Mouse (Mus musculus) intestine, embryonic 14.5 days (tissue): Measurements from ENCODE around the gene Fgfrl1. TPM values are rescaled to one million over a fixed set of nuclear protein-coding genes. Genes with fewer than 3 reads are reported as not detected.

Experiments
- ATAC-seq: fragments of 200-750 bp; cut with Nextera tagmentation; replicated peaks from 2 replicates; pipeline ENCODE4 v1.8.0; 2017; ENCODE audit warnings: low read depth, moderate number of reproducible peaks, moderate TSS enrichment, moderate library complexity; ENCODE audit not compliant: low FRiP score, low TSS enrichment
- DNase-seq: peaks from one replicate; pipeline ENCODE4 v3.0.0-alpha.2; 2018; ENCODE audit warnings: low spot score
- H3K27ac ChIP-seq: fragments of 300-500 bp; sonication (generic); 2 replicates; pipeline ENCODE4 v1.5.1; 2014; ENCODE audit warnings: low read depth, mild to moderate bottlenecking, control low read depth
- H3K27me3 ChIP-seq: fragments of 300-500 bp; sonication (generic); replicated peaks from 2 replicates; pipeline ENCODE4 v1.6.1; 2014; ENCODE audit warnings: low read length, control low read depth; ENCODE audit not compliant: control insufficient read depth, insufficient read depth
- H3K36me3 ChIP-seq: fragments of 300-500 bp; sonication (generic); 2 replicates; pipeline ENCODE4 v1.6.1; 2014; ENCODE audit warnings: low read length, control low read depth; ENCODE audit not compliant: control insufficient read depth, insufficient read depth
- H3K4me1 ChIP-seq: fragments of 300-500 bp; sonication (generic); replicated peaks from 2 replicates; pipeline ENCODE4 v1.6.1; 2014; ENCODE audit warnings: low read length, control low read depth, mixed read lengths; ENCODE audit not compliant: control insufficient read depth, insufficient read depth
- H3K4me2 ChIP-seq: fragments of 300-500 bp; sonication (generic); 2 replicates; pipeline ENCODE4 v1.6.1; 2014; ENCODE audit warnings: low read length
- H3K4me3 ChIP-seq: fragments of 300-500 bp; sonication (generic); 2 replicates; pipeline ENCODE4 v1.5.1; 2014; ENCODE audit warnings: low read depth, low read length, control low read depth, mixed read lengths
- H3K9ac ChIP-seq: fragments of 300-500 bp; sonication (generic); 2 replicates; pipeline ENCODE4 v1.6.1; 2014; ENCODE audit warnings: mild to moderate bottlenecking, low read length
- H3K9me3 ChIP-seq: fragments of 300-500 bp; sonication (generic); 2 replicates; pipeline ENCODE4 v1.6.1; 2016; ENCODE audit warnings: low read length, control low read depth; ENCODE audit not compliant: control insufficient read depth
- WGBS: fragments of 180-500 bp; shearing (Covaris S2); extraction: QIAGEN DNeasy Blood & Tissue Kit; methylation state at CpG from one replicate; pipeline ENCODE4 v1.1.7; 2014; 5-methylcytosine and 5-hydroxymethylcytosine counted together
- polyA plus RNA-seq: library from polyadenylated mRNA; unstranded; fragments of >200 nt; fragmentation: Nextera tagmentation; extraction: Ambion mirVana; gene quantifications from 2 replicates; pipeline ENCODE4 v1.2.1, GENCODE M21; 2014

The Fgfrl1 gene
- polyA plus RNA-seq, 1 experiment from 2014 or later: 26.6 TPM

DNA sequence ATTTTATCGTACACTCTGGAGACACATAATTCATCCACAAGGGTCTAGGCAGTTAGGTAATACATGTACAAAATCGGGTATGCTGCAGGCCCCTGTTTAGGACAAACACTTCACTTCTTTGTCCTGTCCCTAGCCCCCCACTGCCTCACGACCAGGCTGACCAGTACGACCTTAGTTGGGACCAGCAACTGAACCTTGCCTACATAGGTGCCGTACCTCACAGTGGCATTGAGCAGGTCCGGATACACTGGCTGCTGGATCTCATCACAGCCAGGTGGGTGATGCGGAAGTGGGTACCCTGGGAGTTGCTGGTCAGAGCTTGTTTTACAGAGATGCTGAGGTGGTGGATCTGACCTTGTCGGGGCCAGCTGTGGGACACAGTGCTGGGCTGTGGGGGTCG, 22.2 kb upstream of the Fgfrl1 start:
- Histone ChIP-seq H3K4me3 (peak overlapping the region; percentile 58; the same call in 1 of the 2 replicates), H3K36me3 (peaks cover 14% of the 10 kb centered on the region), H3K4me2 (peak overlapping the region; percentile 56), H3K27ac (0 out of 2 replicates have a peak overlapping the region, but pooled peaks have one; percentile 86), H3K27me3 (no peaks in the 10 kb centered on the region), H3K4me1 (peaks cover 10% of the 10 kb centered on the region), H3K9ac (no peak overlapping the region), H3K9me3 (no peaks in the 10 kb centered on the region)
- no peak for DNase-seq
- no peak for ATAC-seq
- WGBS: 74% methylated on average over 9 of the region's 9 CpGs

DNA sequence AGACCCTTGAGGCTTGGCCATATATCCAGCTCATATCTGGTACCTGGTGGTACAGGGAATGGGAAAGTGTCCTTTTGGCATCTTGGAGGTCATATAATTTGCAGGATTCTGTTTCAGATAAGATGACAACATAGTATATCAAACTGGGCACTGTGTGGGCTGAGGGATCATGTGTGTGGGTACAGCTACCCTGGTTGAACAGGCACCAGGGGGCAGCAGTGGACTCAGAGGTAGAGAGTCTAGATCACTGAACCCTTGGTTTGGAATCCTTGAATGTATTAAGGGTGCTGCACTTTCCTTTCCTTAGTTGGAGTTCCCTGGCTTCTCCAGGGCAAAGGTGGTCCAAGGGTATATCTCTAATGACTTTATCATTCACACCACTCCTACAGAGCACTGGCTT, 21.4 kb upstream of the Fgfrl1 start:
- no peaks in the 10 kb centered on the region for H3K9me3 ChIP-seq
- H3K9ac ChIP-seq: no peak overlapping the region
- no peak for ATAC-seq
- peak; percentile 60 for DNase-seq
- no peaks in the 10 kb centered on the region for H3K27me3 ChIP-seq
- H3K27ac ChIP-seq: no peak overlapping the region
- no peak overlapping the region for H3K4me2 ChIP-seq
- H3K36me3 ChIP-seq: peaks cover 14% of the 10 kb centered on the region
- peaks cover 10% of the 10 kb centered on the region for H3K4me1 ChIP-seq
- H3K4me3 ChIP-seq: no peak overlapping the region

DNA sequence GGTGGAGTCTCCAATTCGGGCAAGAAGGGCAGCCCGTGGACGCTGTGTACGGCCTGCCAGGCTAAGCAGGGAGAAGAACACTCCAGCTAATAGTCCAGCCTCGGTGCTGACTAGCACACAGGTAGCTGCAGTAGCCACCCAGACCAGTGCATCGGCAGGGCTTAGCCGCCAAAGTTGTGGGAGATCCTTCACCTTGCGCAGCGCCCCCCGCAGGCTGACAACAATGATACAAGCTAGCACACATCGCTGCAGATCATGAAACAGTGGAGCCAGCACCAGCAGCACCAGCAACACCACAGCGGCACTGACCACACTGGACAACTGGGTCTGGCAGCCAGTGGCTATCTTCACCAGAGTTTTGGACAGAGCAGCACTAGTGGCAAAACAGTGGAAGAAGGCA, 20.4 kb upstream of the Fgfrl1 start:
- DNase-seq: no peak
- ATAC-seq: no peak
- Histone ChIP-seq H3K27me3 (no peaks in the 10 kb centered on the region), H3K9ac (no peak overlapping the region), H3K4me3 (no peak overlapping the region), H3K36me3 (peaks cover 14% of the 10 kb centered on the region), H3K27ac (no peak overlapping the region), H3K9me3 (no peaks in the 10 kb centered on the region), H3K4me1 (peaks cover 14% of the 10 kb centered on the region), H3K4me2 (no peak overlapping the region)
- WGBS: 97% methylated on average over 12 of the region's 12 CpGs

DNA sequence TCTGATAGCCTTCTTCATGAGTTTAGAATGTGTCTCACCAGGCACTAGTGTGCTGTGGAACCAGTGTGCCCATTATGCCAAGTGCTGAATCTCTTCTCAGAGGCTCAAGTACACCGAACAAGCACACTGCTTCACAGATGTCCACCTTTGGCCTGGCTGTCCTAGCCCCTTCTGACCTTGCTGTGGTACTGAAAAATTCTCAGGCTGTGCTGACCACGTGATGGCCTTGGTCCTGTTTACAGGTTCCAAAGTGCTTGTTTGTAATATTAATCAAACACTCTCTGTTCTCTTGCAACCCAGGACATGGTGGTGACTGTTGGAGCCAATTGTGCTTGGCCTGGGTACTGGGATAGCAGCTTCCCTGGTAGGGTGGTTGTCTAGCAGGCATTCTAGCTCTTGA, 17.6 kb upstream of the Fgfrl1 start:
- no peak for DNase-seq
- H3K4me3 ChIP-seq: no peak overlapping the region
- no peak overlapping the region for H3K4me2 ChIP-seq
- H3K27me3 ChIP-seq: no peaks in the 10 kb centered on the region
- peaks cover 17% of the 10 kb centered on the region for H3K4me1 ChIP-seq
- no peak overlapping the region for H3K9ac ChIP-seq
- H3K9me3 ChIP-seq: no peaks in the 10 kb centered on the region
- WGBS: 77% methylated on average over 2 of the region's 2 CpGs
- H3K36me3 ChIP-seq: peaks cover 14% of the 10 kb centered on the region
- no peak overlapping the region for H3K27ac ChIP-seq
- ATAC-seq: no peak

DNA sequence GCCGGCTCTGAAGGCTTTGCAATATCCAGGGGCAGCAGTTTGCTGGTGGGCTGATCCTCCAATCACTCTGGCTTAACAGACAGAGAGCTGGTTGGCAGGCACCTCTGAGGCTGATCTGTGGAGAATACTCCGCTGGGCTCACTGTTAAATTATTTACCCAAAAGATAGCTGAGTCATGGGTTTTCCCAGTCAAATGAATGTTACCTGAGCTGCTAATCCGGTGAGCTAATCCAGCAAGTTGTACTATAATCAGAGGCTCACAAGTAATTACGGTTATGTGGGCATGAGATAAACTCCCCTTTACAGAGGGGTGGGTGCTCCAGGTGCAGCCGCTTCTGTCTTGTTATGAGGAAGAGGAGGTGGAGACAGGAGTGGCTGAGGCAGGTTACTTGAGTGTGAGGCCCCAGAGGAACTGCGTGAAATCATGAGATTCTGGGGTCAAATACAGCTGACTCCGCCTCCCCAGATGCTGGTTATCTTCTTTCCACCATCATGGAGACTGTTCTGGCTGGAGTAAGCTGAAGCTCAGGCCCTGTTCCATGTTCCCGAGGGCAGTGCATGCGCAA, 16.8 kb upstream of the Fgfrl1 start, which contains the start of gene Slc26a1:
TSS of gene Slc26a1 (minus strand) at position 319 of the 566 bp plus-strand sequence.
- H3K4me2 ChIP-seq: no peak within 1 kb of the TSS
- peak; percentile 28 for ATAC-seq

DNA sequence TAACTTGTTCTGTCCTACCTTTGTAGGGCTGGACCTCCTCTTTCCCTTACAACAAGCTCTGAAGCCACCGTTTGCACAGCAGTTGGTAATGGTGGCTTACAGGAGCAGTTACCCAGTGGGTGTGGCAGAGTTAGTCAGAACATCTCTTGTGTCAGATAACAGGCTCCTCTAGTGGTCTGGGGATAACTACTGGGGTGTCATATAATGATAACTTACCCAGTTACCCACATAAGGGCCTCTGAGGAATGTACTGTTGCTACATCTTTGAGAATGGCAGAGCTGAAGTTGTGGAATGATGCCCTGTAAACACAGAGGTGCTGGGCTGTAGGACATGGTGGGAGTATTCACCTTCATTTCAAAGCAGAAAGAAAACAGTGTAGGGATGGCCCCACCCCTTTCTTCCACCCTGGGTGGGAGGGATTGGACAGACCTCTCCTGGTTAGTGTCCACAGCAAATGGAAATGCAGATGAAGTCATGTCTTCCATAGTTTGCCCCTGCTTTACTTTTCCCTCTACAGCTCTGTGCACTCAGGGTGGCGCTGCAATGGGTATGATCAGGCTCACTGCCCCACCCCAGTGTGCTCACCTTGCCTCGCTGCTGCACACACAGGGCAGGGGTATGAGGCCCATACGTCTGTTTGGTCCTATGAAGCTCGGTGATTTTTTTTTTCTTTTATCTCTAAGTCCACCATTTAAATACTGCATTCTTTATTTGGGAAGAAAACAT, 15.2 kb upstream of the Fgfrl1 start:
- 10% methylated on average over 5 of the region's 5 CpGs for WGBS
- Histone ChIP-seq H3K27ac (peak overlapping the region; percentile 77), H3K36me3 (peaks cover 13% of the 10 kb centered on the region), H3K4me3 (peak overlapping the region; percentile 13), H3K4me2 (peak overlapping the region; percentile 46), H3K4me1 (peaks cover 13% of the 10 kb centered on the region; the same call in 1 of the 2 replicates), H3K9ac (peak overlapping the region; percentile 50; the same call in 1 of the 2 replicates), H3K9me3 (no peaks in the 10 kb centered on the region), H3K27me3 (no peaks in the 10 kb centered on the region)
- ATAC-seq (peak; percentile 47; the same call in 1 of the 2 replicates), DNase-seq (no peak)

More for the DNA sequence above, 16.8 kb upstream of the Fgfrl1 start, which contains the start of gene Slc26a1:
- peaks cover 14% of the 10 kb centered on the region for H3K36me3 ChIP-seq
- DNase-seq: no peak
- H3K27ac ChIP-seq: no peak within 1 kb of the TSS; the same call in 1 of the 2 replicates
- no peak within 1 kb of the TSS for H3K4me3 ChIP-seq
- H3K4me1 ChIP-seq: peaks cover 13% of the 10 kb centered on the region; the same call in 1 of the 2 replicates
- no peak within 1 kb of the TSS for H3K9ac ChIP-seq
- WGBS: 71% methylated on average over 9 of the region's 9 CpGs
- no peaks in the 10 kb centered on the region for H3K27me3 ChIP-seq
- H3K9me3 ChIP-seq: no peaks in the 10 kb centered on the region

DNA sequence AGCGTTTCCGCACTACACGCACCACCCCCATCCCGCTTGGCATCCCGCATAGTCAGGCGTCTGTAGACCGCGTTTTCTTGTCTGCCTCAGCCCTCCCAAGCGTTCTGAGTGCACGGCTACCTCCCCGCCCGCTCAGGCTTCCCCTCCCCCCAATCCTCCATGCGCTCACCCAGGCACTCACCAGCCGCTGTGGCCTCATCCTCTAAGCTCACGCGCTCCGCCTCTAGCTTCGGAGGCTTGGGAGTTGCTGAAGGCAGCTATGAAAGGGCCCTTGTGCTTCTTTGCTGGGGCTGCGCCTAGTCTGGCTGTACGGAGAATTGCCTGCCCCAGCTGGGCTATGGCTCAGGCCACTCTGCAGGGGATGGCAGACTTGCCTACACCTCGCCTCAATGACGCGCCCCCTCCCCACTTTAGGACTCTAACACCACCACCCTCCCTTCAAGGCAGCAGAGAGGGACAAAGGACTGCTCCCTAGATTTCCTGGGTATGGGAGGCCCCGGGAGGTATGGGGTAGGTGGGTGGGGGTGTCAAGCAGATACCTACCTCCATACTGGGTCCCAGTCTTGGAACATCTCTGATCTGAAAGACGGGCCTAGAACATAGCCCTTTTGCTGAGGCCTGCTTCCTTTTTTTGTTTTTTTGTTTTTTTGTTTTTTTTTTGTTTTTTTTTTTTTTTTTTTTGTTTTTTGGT, 14.4 kb upstream of the Fgfrl1 start:
- no peaks in the 10 kb centered on the region for H3K27me3 ChIP-seq
- H3K9ac ChIP-seq: peak overlapping the region; percentile 50
- H3K36me3 ChIP-seq: 0 out of 2 replicates have a peak, but pooled peaks cover 5% of the 10 kb centered on the region
- H3K4me1 ChIP-seq: peaks cover 13% of the 10 kb centered on the region; the same call in 1 of the 2 replicates
- peak overlapping the region; percentile 46 for H3K4me2 ChIP-seq
- H3K27ac ChIP-seq: peak overlapping the region; percentile 77
- WGBS: 4% methylated on average over 25 of the region's 25 CpGs
- H3K4me3 ChIP-seq: peak overlapping the region; percentile 13
- no peaks in the 10 kb centered on the region for H3K9me3 ChIP-seq
- peak; percentile 73 for ATAC-seq
- DNase-seq: peak; percentile 83

DNA sequence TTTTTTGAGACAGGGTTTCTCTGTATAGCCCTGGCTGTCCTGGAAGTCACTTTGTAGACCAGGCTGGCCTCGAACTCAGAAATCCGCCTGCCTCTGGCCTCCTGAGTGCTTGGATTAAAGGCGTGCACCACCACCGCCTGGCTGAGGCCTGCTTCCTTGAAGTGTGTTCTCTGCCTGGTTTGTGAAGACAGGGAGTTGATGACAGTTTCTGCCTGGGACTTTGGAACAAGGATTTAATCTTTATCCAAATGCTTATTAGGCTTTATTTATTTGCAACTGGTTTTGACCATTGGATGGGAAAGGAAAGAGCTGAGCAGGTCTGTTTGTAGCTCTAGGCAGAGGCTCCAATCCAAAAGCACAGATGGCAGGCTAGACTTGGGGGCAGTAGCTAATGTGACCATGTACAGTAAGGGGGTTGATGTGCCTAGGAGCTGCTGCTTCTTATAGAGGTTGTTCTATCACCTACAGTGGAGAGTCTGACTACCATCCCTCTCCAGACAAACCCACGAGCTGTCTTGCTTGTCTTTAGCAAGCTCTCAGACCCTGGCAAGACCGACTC, 13.8 kb upstream of the Fgfrl1 start:
- Histone ChIP-seq H3K27me3 (no peaks in the 10 kb centered on the region), H3K4me1 (peaks cover 13% of the 10 kb centered on the region; the same call in 1 of the 2 replicates), H3K9me3 (no peaks in the 10 kb centered on the region), H3K4me2 (no peak overlapping the region), H3K9ac (no peak overlapping the region), H3K27ac (no peak overlapping the region), H3K36me3 (0 out of 2 replicates have a peak, but pooled peaks cover 4% of the 10 kb centered on the region), H3K4me3 (no peak overlapping the region)
- DNase-seq (no peak), ATAC-seq (no peak)
- 86% methylated on average over 6 of the region's 6 CpGs for WGBS
